ENCODE assay signal across 23 mouse cellular contexts in genomic region chr2:117099316-117099715, GRCm38 (mm10). TPM values are rescaled to one million over a fixed set of nuclear protein-coding genes. Genes with fewer than 3 reads are reported as not detected.
DNase-seq lines count a peak whose midpoint lies in the region; ATAC-seq lines count a peak whose summit lies in the region.
"Had no signal": no experiment of that assay in that cellular context is flagged by ENCODE, and none has a peak within 500 bp of the region (broad histone marks: within the 10 kb centered on the region; RNA-seq: fewer than 3 reads in every experiment).

No protein-coding gene starts in this region.

- peak; percentile 79 for ATAC-seq in frontal cortex, adult (ENCODE audit: low TSS enrichment)
- no peak for ATAC-seq in heart, embryonic 14.5 days (ENCODE audit: insufficient number of reproducible peaks, insufficient read depth, low FRiP score, low read depth)
- ATAC-seq: forebrain, embryonic 13.5 days; intestine, embryonic 16.5 days; midbrain, embryonic 16.5 days; Patski had no signal

- no peaks in the 10 kb centered on the region for H3K27me3 ChIP-seq in heart, embryonic 14.5 days (ENCODE audit: control insufficient read depth, insufficient read depth, low read length)
- H3K27me3 ChIP-seq: embryonic facial prominence, embryonic 13.5 days; forebrain, embryonic 13.5 days; hindbrain, embryonic 15.5 days; Patski; stomach, embryonic 15.5 days had no signal

- H3K4me2 ChIP-seq in heart, embryonic 14.5 days (ENCODE audit: low read length) = peak overlapping the region; percentile 45; the same call in 1 of the 2 replicates
- H3K4me2 ChIP-seq: embryonic facial prominence, embryonic 13.5 days; forebrain, embryonic 13.5 days; hindbrain, embryonic 15.5 days; stomach, embryonic 15.5 days had no signal

- H3K9me3 ChIP-seq in heart, embryonic 14.5 days (ENCODE audit: control insufficient read depth, low read length) = no peaks in the 10 kb centered on the region
- H3K9me3 ChIP-seq: embryonic facial prominence, embryonic 13.5 days; forebrain, embryonic 13.5 days; hindbrain, embryonic 15.5 days; midbrain, embryonic 10.5 days; stomach, embryonic 15.5 days had no signal

- H3K36me3 ChIP-seq in heart, embryonic 14.5 days (ENCODE audit: control insufficient read depth, insufficient read depth, low read length) = no peaks in the 10 kb centered on the region
- H3K36me3 ChIP-seq: embryonic facial prominence, embryonic 13.5 days; hindbrain, embryonic 15.5 days; midbrain, embryonic 10.5 days; stomach, embryonic 15.5 days had no signal

- H3K27ac ChIP-seq in heart, embryonic 14.5 days (replicated peaks in 1 of 2; ENCODE audit: control insufficient read depth in 1 of 2, insufficient read depth in 1 of 2, low read depth in 2 of 2, low read length in 2 of 2) = peak overlapping the region; percentile 35 to 48; a peak in 2 of 4 replicates
- H3K27ac ChIP-seq: embryonic facial prominence, embryonic 13.5 days; forebrain, embryonic 13.5 days; hindbrain, embryonic 15.5 days; midbrain, embryonic 10.5 days; stomach, embryonic 15.5 days had no signal

- intact Hi-C loops in heart, postnatal 25 days (cut with DNase I) = no loop called here

- WGBS in heart, embryonic 14.5 days = 2% methylated on average over 10 of the region's 10 CpGs

- 0 out of 2 replicates have a peak overlapping the region, but pooled peaks have one; percentile 23 for H3K9ac ChIP-seq in heart, embryonic 14.5 days (ENCODE audit: low read length)
- H3K9ac ChIP-seq: embryonic facial prominence, embryonic 13.5 days; forebrain, embryonic 13.5 days; hindbrain, embryonic 15.5 days; stomach, embryonic 15.5 days had no signal

- peaks cover 11 to 35% of the 10 kb centered on the region in 2 experiments for H3K4me1 ChIP-seq in heart, embryonic 14.5 days (ENCODE audit: control insufficient read depth in 2 of 2, insufficient read depth in 2 of 2, low read length in 2 of 2)
- H3K4me1 ChIP-seq: embryonic facial prominence, embryonic 13.5 days; hindbrain, embryonic 15.5 days; stomach, embryonic 15.5 days had no signal

- H3K4me3 ChIP-seq in heart, embryonic 14.5 days (ENCODE audit: control insufficient read depth in 1 of 2, insufficient read depth in 1 of 2, low read depth in 1 of 2, low read length in 2 of 2) = no peak overlapping the region
- H3K4me3 ChIP-seq: embryonic facial prominence, embryonic 13.5 days; forebrain, embryonic 13.5 days; hindbrain, embryonic 15.5 days; midbrain, embryonic 10.5 days; stomach, embryonic 15.5 days had no signal

- no peak for DNase-seq in frontal cortex, adult 2 months (ENCODE audit: extremely low spot score in 1 of 2, low spot score in 1 of 2)
- no peak for DNase-seq in heart, postnatal 25 days (ENCODE audit: low spot score)
- DNase-seq in right cerebral cortex, postnatal 25 days = peak; percentile 12
- no peak for DNase-seq in right cerebral cortex, adult 2 months (ENCODE audit: low spot score in 2 of 2)
- no peak for DNase-seq in spleen, postnatal 10 days (ENCODE audit: low spot score in 2 of 2)
- DNase-seq: cerebellum, adult 11-12 months; cerebellum, postnatal 10 days; gastrocnemius, postnatal 14 days; kidney, postnatal 25 days; layer of hippocampus, postnatal 36 days; lung, postnatal 10 days; right cerebral cortex, postnatal 14 days; thymus, postnatal 25 days had no signal

RNA-seq across cellular contexts. Expression of gene Spred1, which starts 21.9 kb away (rescaled TPM):
- 44.5 and 44.6 TPM in 2 replicates for polyA plus RNA-seq in frontal cortex, adult 2 months (2012; rRNA removed)
- 12.7 and 14.8 TPM in 2 replicates for polyA plus RNA-seq in heart, embryonic 14.5 days (2014; fragmentation: Nextera tagmentation; extraction: Ambion mirVana)
- total RNA-seq in heart, postnatal 25 days (2021) = 10 to 100 TPM; 17.1 to 17.6 TPM
